Mouse (Mus musculus): ENCODE results near the gene Slc22a2. TPM values are rescaled to one million over a fixed set of nuclear protein-coding genes. Genes with fewer than 3 reads are reported as not detected.
A peak's percentile ranks its signal among the peaks of the same experiment; 100 is the strongest.

The Slc22a2 gene
- polyA plus RNA-seq, 1 experiment from 2014 or later: 55.6 TPM

GRCm38 (mm10) chr17:12571924-12572463 is 11.9 kb upstream of the Slc22a2 start:
- 65% methylated on average over 9 of the region's 9 CpGs for WGBS
- no peaks in the 10 kb centered on the region for H3K9me3 ChIP-seq (replicated peaks; ENCODE audit: low read length)
- no peak for DNase-seq (ENCODE audit: low spot score)
- TF ChIP-seq CTCF (IDR thresholded peaks at IDR 0.05; ENCODE audit: low read depth): no peak
- H3K27me3 ChIP-seq (ENCODE audit: insufficient read depth, low read length): no peaks in the 10 kb centered on the region
- no peak overlapping the region for H3K4me3 ChIP-seq (replicated peaks; ENCODE audit: low read depth, low read length)
- ATAC-seq (replicated peaks; ENCODE audit: low FRiP score, low read depth): no peak
- H3K27ac ChIP-seq: no peak overlapping the region
- H3K36me3 ChIP-seq (ENCODE audit: insufficient read depth, low read length): no peaks in the 10 kb centered on the region
- H3K4me2 ChIP-seq (ENCODE audit: low read length): no peak overlapping the region
- no peak overlapping the region for H3K9ac ChIP-seq (ENCODE audit: low read depth, low read length)
- H3K4me1 ChIP-seq (replicated peaks; ENCODE audit: insufficient read depth, low read length): no peaks in the 10 kb centered on the region

- no peaks in the 10 kb centered on the region for H3K27me3 ChIP-seq (ENCODE audit: insufficient read depth, low read length)
- H3K4me3 ChIP-seq (replicated peaks; ENCODE audit: low read depth, low read length): no peak overlapping the region
- H3K27ac ChIP-seq: no peak overlapping the region
- H3K4me2 ChIP-seq (ENCODE audit: low read length): no peak overlapping the region
- ATAC-seq (replicated peaks; ENCODE audit: low FRiP score, low read depth) (no peak), DNase-seq (ENCODE audit: low spot score) (no peak)
- H3K9ac ChIP-seq (ENCODE audit: low read depth, low read length): no peak overlapping the region
- no peaks in the 10 kb centered on the region for H3K36me3 ChIP-seq (ENCODE audit: insufficient read depth, low read length)
- H3K4me1 ChIP-seq (replicated peaks; ENCODE audit: insufficient read depth, low read length): no peaks in the 10 kb centered on the region
- no peaks in the 10 kb centered on the region for H3K9me3 ChIP-seq (replicated peaks; ENCODE audit: low read length)
- 67% methylated on average over 6 of the region's 6 CpGs for WGBS
- no peak for TF ChIP-seq CTCF (IDR thresholded peaks at IDR 0.05; ENCODE audit: low read depth)
These were observed 8.5 kb upstream of the Slc22a2 start for GRCm38 (mm10) chr17:12575391-12575790.

GRCm38 (mm10) chr17:12577096-12577495 is 6.8 kb upstream of the Slc22a2 start:
- no peak for TF ChIP-seq CTCF (IDR thresholded peaks at IDR 0.05; ENCODE audit: low read depth)
- Histone ChIP-seq H3K4me2 (ENCODE audit: low read length) (no peak overlapping the region), H3K27ac (no peak overlapping the region), H3K36me3 (ENCODE audit: insufficient read depth, low read length) (no peaks in the 10 kb centered on the region), H3K4me3 (replicated peaks; ENCODE audit: low read depth, low read length) (no peak overlapping the region), H3K27me3 (ENCODE audit: insufficient read depth, low read length) (no peaks in the 10 kb centered on the region), H3K9ac (ENCODE audit: low read depth, low read length) (no peak overlapping the region), H3K4me1 (replicated peaks; ENCODE audit: insufficient read depth, low read length) (no peaks in the 10 kb centered on the region), H3K9me3 (replicated peaks; ENCODE audit: low read length) (no peaks in the 10 kb centered on the region)
- ATAC-seq (replicated peaks; ENCODE audit: low FRiP score, low read depth): no peak
- DNase-seq (ENCODE audit: low spot score): no peak
- whole genome bisulfite sequencing: 92% methylated on average over 7 of the region's 7 CpGs

- WGBS: 81% methylated on average over 2 of the region's 2 CpGs
- no peak for DNase-seq (ENCODE audit: low spot score)
These were observed 1.4 kb downstream of the Slc22a2 start for GRCm38 (mm10) chr17:12585366-12585765.

GRCm38 (mm10) chr17:12586966-12587365 is 3.0 kb downstream of the Slc22a2 start:
- WGBS: 20% methylated on average over 11 of the region's 11 CpGs
- ATAC-seq (replicated peaks; ENCODE audit: low FRiP score, low read depth): peak; percentile 37

More at GRCm38 (mm10) chr17:12585366-12585765, 1.4 kb downstream of the Slc22a2 start:
- H3K4me2 ChIP-seq (ENCODE audit: low read length): no peak overlapping the region
- no peaks in the 10 kb centered on the region for H3K4me1 ChIP-seq (replicated peaks; ENCODE audit: insufficient read depth, low read length)
- no peak overlapping the region for H3K27ac ChIP-seq
- no peak for TF ChIP-seq CTCF (IDR thresholded peaks at IDR 0.05; ENCODE audit: low read depth)
- no peak overlapping the region for H3K4me3 ChIP-seq (replicated peaks; ENCODE audit: low read depth, low read length)
- H3K36me3 ChIP-seq (ENCODE audit: insufficient read depth, low read length): no peaks in the 10 kb centered on the region
- no peak for ATAC-seq (replicated peaks; ENCODE audit: low FRiP score, low read depth)
- no peaks in the 10 kb centered on the region for H3K9me3 ChIP-seq (replicated peaks; ENCODE audit: low read length)
- no peaks in the 10 kb centered on the region for H3K27me3 ChIP-seq (ENCODE audit: insufficient read depth, low read length)
- no peak overlapping the region for H3K9ac ChIP-seq (ENCODE audit: low read depth, low read length)

GRCm38 (mm10) chr17:12588801-12589247 is 4.9 kb downstream of the Slc22a2 start:
- Histone ChIP-seq H3K27ac (no peak overlapping the region), H3K9me3 (replicated peaks; ENCODE audit: low read length) (no peaks in the 10 kb centered on the region), H3K9ac (ENCODE audit: low read depth, low read length) (no peak overlapping the region), H3K4me2 (ENCODE audit: low read length) (no peak overlapping the region), H3K36me3 (ENCODE audit: insufficient read depth, low read length) (no peaks in the 10 kb centered on the region), H3K27me3 (ENCODE audit: insufficient read depth, low read length) (no peaks in the 10 kb centered on the region), H3K4me1 (replicated peaks; ENCODE audit: insufficient read depth, low read length) (no peaks in the 10 kb centered on the region), H3K4me3 (replicated peaks; ENCODE audit: low read depth, low read length) (no peak overlapping the region)
- 23% methylated on average over 9 of the region's 9 CpGs for WGBS
- ATAC-seq (replicated peaks; ENCODE audit: low FRiP score, low read depth) (peak; percentile 71), DNase-seq (ENCODE audit: low spot score) (peak; percentile 56)
- no peak for TF ChIP-seq CTCF (IDR thresholded peaks at IDR 0.05; ENCODE audit: low read depth)

More at GRCm38 (mm10) chr17:12586966-12587365, 3.0 kb downstream of the Slc22a2 start:
- 0 out of 2 replicates have a peak overlapping the region, but pooled peaks have one; percentile 33 for H3K27ac ChIP-seq
- TF ChIP-seq CTCF (IDR thresholded peaks at IDR 0.05; ENCODE audit: low read depth): no peak
- no peaks in the 10 kb centered on the region for H3K36me3 ChIP-seq (ENCODE audit: insufficient read depth, low read length)
- DNase-seq (ENCODE audit: low spot score): peak; percentile 64
- H3K9ac ChIP-seq (ENCODE audit: low read depth, low read length): no peak overlapping the region
- no peaks in the 10 kb centered on the region for H3K27me3 ChIP-seq (ENCODE audit: insufficient read depth, low read length)
- H3K4me1 ChIP-seq (replicated peaks; ENCODE audit: insufficient read depth, low read length): no peaks in the 10 kb centered on the region
- no peak overlapping the region for H3K4me3 ChIP-seq (replicated peaks; ENCODE audit: low read depth, low read length)
- H3K4me2 ChIP-seq (ENCODE audit: low read length): peak overlapping the region; percentile 13; the same call in 1 of the 2 replicates
- no peaks in the 10 kb centered on the region for H3K9me3 ChIP-seq (replicated peaks; ENCODE audit: low read length)
